Mouse (Mus musculus): ENCODE data around the gene 2210011C24Rik. TPM values are rescaled to one million over a fixed set of nuclear protein-coding genes. Genes with fewer than 3 reads are reported as not detected.

Gene 2210011C24Rik
- polyA plus RNA-seq, 1 experiment from 2014 or later: 0.21 TPM

DNA sequence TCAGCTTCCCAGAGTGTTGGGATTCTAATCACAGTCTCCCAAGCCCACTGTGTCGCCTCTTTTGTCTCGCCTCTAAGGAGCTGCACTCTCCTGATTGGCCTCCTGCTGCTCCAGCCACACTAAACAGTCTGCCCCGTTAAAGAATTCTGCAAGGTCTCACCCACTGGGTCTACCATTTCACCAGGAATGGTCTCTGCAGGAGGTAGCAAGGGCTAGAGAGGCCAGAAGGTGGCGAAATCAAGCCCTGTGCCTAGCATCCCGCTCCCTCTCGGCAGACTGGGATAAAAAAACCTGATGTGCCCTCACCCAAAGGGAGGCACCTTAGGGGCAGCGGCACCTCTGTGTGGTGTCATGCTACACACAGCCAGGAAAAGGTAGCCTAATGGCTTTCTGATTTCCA is 32.1 kb upstream of the 2210011C24Rik start:
- Histone ChIP-seq H3K9me3 (replicated peaks; ENCODE audit: control insufficient read depth, low read length) (0 out of 2 replicates have a peak, but pooled peaks cover 2% of the 10 kb centered on the region), H3K4me1 (ENCODE audit: control insufficient read depth, insufficient read depth, low read length) (0 out of 2 replicates have a peak, but pooled peaks cover 2% of the 10 kb centered on the region), H3K27me3 (ENCODE audit: control insufficient read depth, insufficient read depth, low read length) (peaks cover 32% of the 10 kb centered on the region), H3K27ac (ENCODE audit: low read length) (no peak overlapping the region), H3K4me3 (ENCODE audit: low read length) (no peak overlapping the region), H3K9ac (ENCODE audit: low read length) (no peak overlapping the region), H3K36me3 (ENCODE audit: control insufficient read depth, insufficient read depth) (no peaks in the 10 kb centered on the region), H3K4me2 (ENCODE audit: low read depth, low read length) (no peak overlapping the region)
- 16% methylated on average over 7 of the region's 7 CpGs for WGBS
- ATAC-seq (replicated peaks; ENCODE audit: extremely low read depth, insufficient read depth, low FRiP score): no peak

DNA sequence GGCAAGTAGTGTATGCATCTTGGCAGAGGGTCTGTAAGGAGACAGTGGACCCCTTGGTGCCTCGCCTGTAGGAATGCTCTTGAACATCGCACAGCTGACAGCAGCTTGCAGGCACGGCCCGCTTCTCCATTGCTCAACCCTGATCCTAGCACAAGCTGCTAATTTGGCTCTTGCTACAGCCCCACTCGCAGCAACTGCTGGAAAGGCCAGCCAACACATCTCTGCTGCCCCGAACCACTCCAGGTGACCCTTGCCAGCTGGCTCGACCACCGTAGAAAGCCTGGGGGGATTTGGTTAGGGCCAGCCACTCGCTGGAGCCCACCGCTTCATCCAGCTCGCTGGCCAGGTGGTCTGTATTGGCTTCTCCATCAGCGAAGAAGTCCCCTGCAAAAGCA is 31.0 kb upstream of the 2210011C24Rik start:
- Histone ChIP-seq H3K9me3 (replicated peaks; ENCODE audit: control insufficient read depth, low read length) (0 out of 2 replicates have a peak, but pooled peaks cover 2% of the 10 kb centered on the region), H3K27ac (ENCODE audit: low read length) (no peak overlapping the region), H3K9ac (ENCODE audit: low read length) (peak overlapping the region; percentile 75; the same call in 1 of the 2 replicates), H3K4me2 (ENCODE audit: low read depth, low read length) (peak overlapping the region; percentile 84), H3K27me3 (ENCODE audit: control insufficient read depth, insufficient read depth, low read length) (peaks cover 32% of the 10 kb centered on the region), H3K36me3 (ENCODE audit: control insufficient read depth, insufficient read depth) (no peaks in the 10 kb centered on the region), H3K4me3 (ENCODE audit: low read length) (peak overlapping the region; percentile 59; the same call in 1 of the 2 replicates), H3K4me1 (ENCODE audit: control insufficient read depth, insufficient read depth, low read length) (peaks cover 8% of the 10 kb centered on the region)
- 33% methylated on average over 12 of the region's 12 CpGs for WGBS
- no peak for ATAC-seq (replicated peaks; ENCODE audit: extremely low read depth, insufficient read depth, low FRiP score)

GRCm38 (mm10) chr8:84042066-84042947 is 30.3 kb upstream of the 2210011C24Rik start, which contains the start of gene Il27ra:
Il27ra (minus strand) TSS chr8:84042589.
- H3K9ac ChIP-seq (ENCODE audit: low read length): peak within 1 kb of the TSS; percentile 75
- H3K9me3 ChIP-seq (replicated peaks; ENCODE audit: control insufficient read depth, low read length): 0 out of 2 replicates have a peak, but pooled peaks cover 2% of the 10 kb centered on the region
- no peaks in the 10 kb centered on the region for H3K36me3 ChIP-seq (ENCODE audit: control insufficient read depth, insufficient read depth)
- ATAC-seq (replicated peaks; ENCODE audit: extremely low read depth, insufficient read depth, low FRiP score): peak; percentile 79
- H3K4me2 ChIP-seq (ENCODE audit: low read depth, low read length): peak within 1 kb of the TSS; percentile 84
- H3K27ac ChIP-seq (ENCODE audit: low read length): 0 out of 2 replicates have a peak within 1 kb of the TSS, but pooled peaks have one; percentile 29
- H3K4me1 ChIP-seq (ENCODE audit: control insufficient read depth, insufficient read depth, low read length): peaks cover 10% of the 10 kb centered on the region
- 4% methylated on average over 40 of the region's 40 CpGs for WGBS
- H3K27me3 ChIP-seq (ENCODE audit: control insufficient read depth, insufficient read depth, low read length): peaks cover 32% of the 10 kb centered on the region
- H3K4me3 ChIP-seq (ENCODE audit: low read length): peak within 1 kb of the TSS; percentile 59

- H3K4me3 ChIP-seq (ENCODE audit: low read length): no peak overlapping the region
- no peak for ATAC-seq (replicated peaks; ENCODE audit: extremely low read depth, insufficient read depth, low FRiP score)
- H3K27me3 ChIP-seq (ENCODE audit: control insufficient read depth, insufficient read depth, low read length): peaks cover 16% of the 10 kb centered on the region
- no peaks in the 10 kb centered on the region for H3K9me3 ChIP-seq (replicated peaks; ENCODE audit: control insufficient read depth, low read length)
- no peaks in the 10 kb centered on the region for H3K36me3 ChIP-seq (ENCODE audit: control insufficient read depth, insufficient read depth)
- no peak overlapping the region for H3K27ac ChIP-seq (ENCODE audit: low read length)
- 3% methylated on average over 5 of the region's 5 CpGs for WGBS
- no peak overlapping the region for H3K4me2 ChIP-seq (ENCODE audit: low read depth, low read length)
- H3K4me1 ChIP-seq (ENCODE audit: control insufficient read depth, insufficient read depth, low read length): peaks cover 10% of the 10 kb centered on the region
- H3K9ac ChIP-seq (ENCODE audit: low read length): no peak overlapping the region
Measured at GRCm38 (mm10) chr8:84039050-84039449, 27.1 kb upstream of the 2210011C24Rik start.

DNA sequence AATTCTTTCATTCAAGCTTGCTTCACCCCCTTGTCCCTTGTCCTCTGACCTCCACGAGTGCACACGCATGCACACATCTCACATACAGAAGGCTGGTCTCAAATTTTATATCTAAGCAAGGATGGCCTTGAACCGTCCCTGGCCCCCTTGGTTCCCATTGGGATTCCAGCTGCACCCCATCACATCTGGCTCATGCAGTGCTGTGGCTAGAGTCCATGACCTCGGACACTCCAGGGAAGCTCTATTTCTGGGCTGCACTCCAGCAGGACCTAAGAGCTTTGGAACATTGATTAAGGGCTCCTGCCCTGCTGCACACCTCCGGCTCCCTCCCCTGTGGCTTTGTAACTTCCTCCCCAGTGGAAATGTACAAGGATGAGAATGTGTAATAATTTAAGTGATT is 26.0 kb upstream of the 2210011C24Rik start:
- H3K9me3 ChIP-seq (replicated peaks; ENCODE audit: control insufficient read depth, low read length): no peaks in the 10 kb centered on the region
- H3K4me3 ChIP-seq (ENCODE audit: low read length): no peak overlapping the region
- H3K4me1 ChIP-seq (ENCODE audit: control insufficient read depth, insufficient read depth, low read length): peaks cover 10% of the 10 kb centered on the region
- H3K27ac ChIP-seq (ENCODE audit: low read length): no peak overlapping the region
- 60% methylated on average over 5 of the region's 5 CpGs for WGBS
- no peaks in the 10 kb centered on the region for H3K36me3 ChIP-seq (ENCODE audit: control insufficient read depth, insufficient read depth)
- ATAC-seq (replicated peaks; ENCODE audit: extremely low read depth, insufficient read depth, low FRiP score): no peak
- peaks cover 5% of the 10 kb centered on the region for H3K27me3 ChIP-seq (ENCODE audit: control insufficient read depth, insufficient read depth, low read length)
- no peak overlapping the region for H3K4me2 ChIP-seq (ENCODE audit: low read depth, low read length)
- no peak overlapping the region for H3K9ac ChIP-seq (ENCODE audit: low read length)

- Histone ChIP-seq H3K9ac (ENCODE audit: low read length) (no peak overlapping the region), H3K9me3 (replicated peaks; ENCODE audit: control insufficient read depth, low read length) (no peaks in the 10 kb centered on the region), H3K4me2 (ENCODE audit: low read depth, low read length) (no peak overlapping the region), H3K4me3 (ENCODE audit: low read length) (no peak overlapping the region), H3K36me3 (ENCODE audit: control insufficient read depth, insufficient read depth) (no peaks in the 10 kb centered on the region; the same call in 1 of the 2 replicates), H3K4me1 (ENCODE audit: control insufficient read depth, insufficient read depth, low read length) (peaks cover under 1% of the 10 kb centered on the region), H3K27ac (ENCODE audit: low read length) (no peak overlapping the region), H3K27me3 (ENCODE audit: control insufficient read depth, insufficient read depth, low read length) (peaks cover 10% of the 10 kb centered on the region)
- ATAC-seq (replicated peaks; ENCODE audit: extremely low read depth, insufficient read depth, low FRiP score): no peak
- 72% methylated on average over 4 of the region's 4 CpGs for WGBS
Measured at GRCm38 (mm10) chr8:84032777-84033176, 20.8 kb upstream of the 2210011C24Rik start.

DNA sequence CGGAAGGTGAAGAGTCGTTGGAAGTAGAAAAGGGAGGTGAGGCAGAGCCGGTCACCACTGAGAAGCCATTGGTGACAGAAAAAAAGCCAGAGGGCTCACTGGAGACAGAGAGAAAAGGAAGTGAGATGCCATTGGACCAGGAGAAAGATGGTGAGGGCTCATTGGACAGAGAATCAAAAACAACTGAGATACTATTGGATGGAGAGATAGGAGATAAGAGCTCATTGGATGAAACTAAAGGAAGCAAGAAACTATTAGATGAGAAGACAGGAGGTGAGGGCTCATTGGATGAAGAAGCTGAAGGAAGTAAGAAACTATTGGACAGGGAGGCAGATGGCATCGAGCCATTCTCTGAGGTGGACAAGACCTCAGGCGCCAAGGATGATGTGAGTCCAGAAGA is 17.3 kb upstream of the 2210011C24Rik start:
- H3K27me3 ChIP-seq (ENCODE audit: control insufficient read depth, insufficient read depth, low read length): peaks cover 32% of the 10 kb centered on the region
- 75% methylated on average over 5 of the region's 5 CpGs for WGBS
- H3K36me3 ChIP-seq (ENCODE audit: control insufficient read depth, insufficient read depth): no peaks in the 10 kb centered on the region; the same call in 1 of the 2 replicates
- no peak overlapping the region for H3K4me3 ChIP-seq (ENCODE audit: low read length)
- H3K27ac ChIP-seq (ENCODE audit: low read length): no peak overlapping the region
- H3K4me2 ChIP-seq (ENCODE audit: low read depth, low read length): no peak overlapping the region
- H3K4me1 ChIP-seq (ENCODE audit: control insufficient read depth, insufficient read depth, low read length): peaks cover 9% of the 10 kb centered on the region
- H3K9me3 ChIP-seq (replicated peaks; ENCODE audit: control insufficient read depth, low read length): no peaks in the 10 kb centered on the region
- ATAC-seq (replicated peaks; ENCODE audit: extremely low read depth, insufficient read depth, low FRiP score): no peak
- H3K9ac ChIP-seq (ENCODE audit: low read length): no peak overlapping the region

DNA sequence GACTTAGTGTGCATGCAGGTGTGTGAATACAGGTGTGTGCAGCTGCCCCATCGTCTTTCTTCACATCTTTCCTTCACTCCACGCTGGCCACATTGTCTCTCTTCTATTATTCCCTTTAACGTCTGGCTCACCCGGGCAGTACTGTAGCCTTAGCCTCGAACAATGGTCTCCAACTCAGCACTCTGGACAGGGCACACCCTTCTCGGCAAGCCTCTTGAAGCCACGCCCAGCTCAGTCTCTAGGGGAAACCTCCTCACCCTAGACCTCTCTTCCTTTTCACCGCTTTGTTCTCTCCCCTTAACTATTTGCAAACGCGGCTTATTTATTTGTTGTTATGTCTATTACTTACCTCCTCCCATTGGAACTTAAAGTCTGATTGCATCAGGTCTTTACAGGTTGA is 15.5 kb upstream of the 2210011C24Rik start:
- H3K9ac ChIP-seq (ENCODE audit: low read length): no peak overlapping the region
- peaks cover 24% of the 10 kb centered on the region for H3K4me1 ChIP-seq (ENCODE audit: control insufficient read depth, insufficient read depth, low read length)
- no peak for ATAC-seq (replicated peaks; ENCODE audit: extremely low read depth, insufficient read depth, low FRiP score)
- H3K27me3 ChIP-seq (ENCODE audit: control insufficient read depth, insufficient read depth, low read length): peaks cover 32% of the 10 kb centered on the region
- H3K27ac ChIP-seq (ENCODE audit: low read length): no peak overlapping the region
- no peaks in the 10 kb centered on the region; the same call in 1 of the 2 replicates for H3K36me3 ChIP-seq (ENCODE audit: control insufficient read depth, insufficient read depth)
- no peak overlapping the region for H3K4me2 ChIP-seq (ENCODE audit: low read depth, low read length)
- 8% methylated on average over 10 of the region's 10 CpGs for WGBS
- no peak overlapping the region for H3K4me3 ChIP-seq (ENCODE audit: low read length)
- H3K9me3 ChIP-seq (replicated peaks; ENCODE audit: control insufficient read depth, low read length): no peaks in the 10 kb centered on the region

DNA sequence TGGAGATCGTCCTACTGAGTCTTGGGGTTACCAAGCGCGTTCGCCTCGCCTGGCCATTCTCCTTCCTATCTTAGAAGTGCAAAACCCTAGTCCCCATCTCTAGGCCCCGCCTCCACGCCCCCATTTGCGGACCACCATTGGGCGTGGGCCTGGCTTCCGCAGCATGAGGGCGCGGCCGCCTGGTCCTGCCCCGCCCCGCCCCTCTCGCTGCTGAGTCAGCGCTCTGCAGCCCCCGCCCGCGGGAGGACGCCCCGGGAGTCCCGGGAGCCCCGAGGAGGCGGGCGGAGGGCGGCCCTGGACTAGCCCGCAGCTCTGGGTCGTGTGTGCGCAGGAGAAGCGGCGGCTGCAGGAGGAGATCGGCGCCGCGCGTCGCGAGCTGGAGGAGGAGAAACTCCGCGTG is 13.9 kb upstream of the 2210011C24Rik start:
- ATAC-seq (replicated peaks; ENCODE audit: extremely low read depth, insufficient read depth, low FRiP score): peak; percentile 33
- Histone ChIP-seq H3K36me3 (ENCODE audit: control insufficient read depth, insufficient read depth) (no peaks in the 10 kb centered on the region), H3K4me1 (ENCODE audit: control insufficient read depth, insufficient read depth, low read length) (peaks cover 37% of the 10 kb centered on the region), H3K4me3 (ENCODE audit: low read length) (peak overlapping the region; percentile 58), H3K27ac (ENCODE audit: low read length) (no peak overlapping the region), H3K9ac (ENCODE audit: low read length) (peak overlapping the region; percentile 69), H3K27me3 (ENCODE audit: control insufficient read depth, insufficient read depth, low read length) (peaks cover 37% of the 10 kb centered on the region), H3K4me2 (ENCODE audit: low read depth, low read length) (peak overlapping the region; percentile 88), H3K9me3 (replicated peaks; ENCODE audit: control insufficient read depth, low read length) (no peaks in the 10 kb centered on the region)
- under 1% methylated on average over 41 of the region's 41 CpGs for whole genome bisulfite sequencing
